Comparison of ENCODE assay signal across 9 mouse cellular contexts in the genomic region with DNA sequence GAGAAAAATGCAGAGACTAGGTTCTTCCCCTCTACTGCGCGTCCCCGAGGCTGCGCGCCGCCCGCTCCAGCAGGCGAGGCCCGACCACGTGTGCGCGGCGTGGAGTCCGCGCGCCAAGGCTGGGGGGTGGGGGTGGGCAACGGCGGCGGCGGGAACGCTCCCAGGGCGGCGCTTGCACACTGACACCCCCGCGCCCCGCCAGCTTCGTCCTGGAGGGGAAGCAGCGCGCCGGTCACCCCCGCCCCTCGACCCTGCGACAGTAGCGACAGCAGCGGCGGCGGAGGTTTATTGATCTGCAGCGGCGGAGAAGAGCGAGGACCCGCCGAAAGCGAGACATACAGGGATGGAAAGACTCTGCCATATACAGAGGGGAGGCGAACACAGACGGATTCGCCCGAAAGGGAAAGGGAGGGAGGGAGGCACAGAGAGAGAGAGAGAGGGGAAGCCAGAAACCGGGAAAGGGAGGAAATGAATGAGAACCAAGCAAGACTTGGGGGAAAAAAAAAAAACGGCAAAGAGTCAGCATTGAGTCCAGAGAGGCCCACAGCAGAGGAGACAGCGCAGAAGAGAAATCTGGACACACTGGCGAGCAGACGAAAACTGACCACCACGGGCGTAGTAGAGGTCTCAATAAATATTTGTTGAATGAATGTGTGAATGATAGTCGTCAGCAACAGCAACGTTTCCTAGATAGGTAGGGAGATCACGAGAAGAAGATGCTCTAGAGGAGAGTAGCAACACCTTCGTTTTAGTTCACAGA. TPM values are rescaled to one million over a fixed set of nuclear protein-coding genes. Genes with fewer than 3 reads are reported as not detected.
DNase-seq lines count a peak whose midpoint lies in the region; ATAC-seq and TF ChIP-seq lines count a peak whose summit lies in the region.
"Had no signal": no experiment of that assay in that cellular context is flagged by ENCODE, and none has a peak within 500 bp of the region (broad histone marks: within the 10 kb centered on the region; RNA-seq: fewer than 3 reads in every experiment).

No protein-coding gene starts in this region.

- intact Hi-C loops in heart, adult 2 months (cut with DNase I): loop anchor here (5.0 kb wide), 1 partner anchor 538 kb away; no protein-coding TSS in a partner anchor

- WGBS in heart, adult 2 months: 3% methylated on average over 58 of the region's 58 CpGs
- 2% methylated on average over 57 of the region's 58 CpGs for whole genome bisulfite sequencing in forebrain, embryonic 16.5 days
- WGBS in liver, embryonic 12.5 days (ENCODE audit: insufficient replicate concordance): 5% methylated on average over 58 of the region's 58 CpGs

- H3K4me2 ChIP-seq in forebrain, embryonic 16.5 days (ENCODE audit: low read length): peak overlapping the region; percentile 86
- peak overlapping the region; percentile 75 for H3K4me2 ChIP-seq in liver, embryonic 12.5 days

- ATAC-seq in forebrain, embryonic 16.5 days: peak; percentile 10
- no peak for ATAC-seq in liver, embryonic 12.5 days
- ATAC-seq in erythroid progenitor cell, adult 5-6 weeks (replicated peaks; ENCODE audit: low FRiP score, poor library complexity, severe bottlenecking): no peak

- peaks cover 28% of the 10 kb centered on the region for H3K27me3 ChIP-seq in heart, adult 2 months (ENCODE audit: control insufficient read depth, insufficient read depth, low read length)
- H3K27me3 ChIP-seq in E14TG2a.4 (ENCODE audit: insufficient read depth, low read length): peaks cover 69% of the 10 kb centered on the region
- H3K27me3 ChIP-seq in forebrain, embryonic 16.5 days (replicated peaks; ENCODE audit: control insufficient read depth, insufficient read depth, low read length): peaks cover 21% of the 10 kb centered on the region
- H3K27me3 ChIP-seq in liver, embryonic 12.5 days (replicated peaks): peaks cover 99% of the 10 kb centered on the region

- no peak overlapping the region; the same call in 1 of the 2 replicates for H3K4me3 ChIP-seq in heart, adult 2 months
- H3K4me3 ChIP-seq in E14TG2a.4 (replicated peaks; ENCODE audit: low read length): peak overlapping the region; percentile 84
- peak overlapping the region; percentile 52 for H3K4me3 ChIP-seq in forebrain, embryonic 16.5 days (replicated peaks; ENCODE audit: low read length)
- peak overlapping the region; percentile 42 for H3K4me3 ChIP-seq in liver, embryonic 12.5 days

- H3K9me3 ChIP-seq in E14TG2a.4 (ENCODE audit: low read length): no peaks in the 10 kb centered on the region
- no peaks in the 10 kb centered on the region for H3K9me3 ChIP-seq in forebrain, embryonic 16.5 days (ENCODE audit: control insufficient read depth, low read length)
- no peaks in the 10 kb centered on the region for H3K9me3 ChIP-seq in liver, embryonic 12.5 days (replicated peaks)

- no peaks in the 10 kb centered on the region for H3K36me3 ChIP-seq in heart, adult 2 months (ENCODE audit: control insufficient read depth, insufficient read depth, low read length)
- H3K36me3 ChIP-seq in E14TG2a.4 (ENCODE audit: insufficient read depth, low read length): no peaks in the 10 kb centered on the region
- H3K36me3 ChIP-seq in forebrain, embryonic 16.5 days (ENCODE audit: control insufficient read depth, insufficient read depth): no peaks in the 10 kb centered on the region
- no peaks in the 10 kb centered on the region for H3K36me3 ChIP-seq in liver, embryonic 12.5 days

- peaks cover 9% of the 10 kb centered on the region for H3K4me1 ChIP-seq in heart, adult 2 months (ENCODE audit: control insufficient read depth, insufficient read depth, low read length)
- H3K4me1 ChIP-seq in E14TG2a.4 (replicated peaks; ENCODE audit: low read depth, low read length): peaks cover 81% of the 10 kb centered on the region
- H3K4me1 ChIP-seq in forebrain, embryonic 16.5 days (replicated peaks; ENCODE audit: control insufficient read depth, insufficient read depth, low read length): peaks cover 67% of the 10 kb centered on the region
- peaks cover 53% of the 10 kb centered on the region for H3K4me1 ChIP-seq in liver, embryonic 12.5 days

- no peak for TF ChIP-seq EP300 in heart, adult 2 months (IDR thresholded peaks at IDR 0.05; ENCODE audit: insufficient read depth, low read depth, low read length)

- TF ChIP-seq CTCF in heart, adult 2 months (IDR thresholded peaks at IDR 0.05): no peak
- TF ChIP-seq CTCF in E14TG2a.4 (conservative IDR thresholded peaks at IDR 0.05; ENCODE audit: low read length): no peak

- TF ChIP-seq POLR2A in heart, adult 2 months (IDR thresholded peaks at IDR 0.05; ENCODE audit: insufficient read depth, low read depth, low read length): no peak

- no peak overlapping the region for H3K27ac ChIP-seq in heart, adult 2 months
- peak overlapping the region; percentile 83 for H3K27ac ChIP-seq in forebrain, embryonic 16.5 days (ENCODE audit: low read length)
- no peak overlapping the region for H3K27ac ChIP-seq in liver, embryonic 12.5 days

- peak in 1 of 2 experiments; percentile 25 for DNase-seq in heart, adult 2 months
- DNase-seq in heart, adult 18-20 months: no peak
- peak; percentile 71 for DNase-seq in right cerebral cortex, postnatal 4 days
- DNase-seq in gastrocnemius, postnatal 10 days: no peak

- 0 out of 2 replicates have a peak overlapping the region, but pooled peaks have one; percentile 4 for H3K9ac ChIP-seq in heart, adult 2 months (ENCODE audit: low read depth, low read length)
- H3K9ac ChIP-seq in forebrain, embryonic 16.5 days (replicated peaks; ENCODE audit: low read depth, low read length): peak overlapping the region; percentile 60
- H3K9ac ChIP-seq in liver, embryonic 12.5 days: no peak overlapping the region

- no peaks in the 10 kb centered on the region for H3K79me2 ChIP-seq in heart, adult 2 months (replicated peaks; ENCODE audit: control insufficient read depth, insufficient read depth, low read length)

RNA-seq across cellular contexts. Expression of gene Efna3, which starts 3.0 kb away (rescaled TPM):
- not detected for total RNA-seq in heart, adult 2 months (2021)
- 0.09 TPM in 1 of 2 replicates, not detected in the other for polyA plus RNA-seq in heart, adult 2 months (2012; rRNA removed)
- not detected for total RNA-seq in heart, adult 18-20 months (2021)
- 55.3 and 55.8 TPM in 2 replicates for polyA plus RNA-seq in forebrain, embryonic 16.5 days (2015; fragmentation: Nextera tagmentation; extraction: Ambion mirVana)
- polyA plus RNA-seq in liver, embryonic 12.5 days (2016; fragmentation: Nextera tagmentation; extraction: Ambion mirVana): 0.65 and 1.0 TPM in 2 replicates
- total RNA-seq in erythroid progenitor cell, adult 5-6 weeks (2015; ENCODE audit: low replicate concordance): not detected in 2 replicates
- total RNA-seq in erythroid progenitor cell, adult 5-6 weeks (2017; ENCODE audit: low replicate concordance): not detected in 2 replicates
- total RNA-seq in gastrocnemius, postnatal 10 days (2021): not detected
- total RNA-seq: neutrophil, adult 5-6 weeks had no signal

RNA-seq across cellular contexts. Expression of gene Efna4, which starts 18.1 kb away (rescaled TPM):
- under 1 TPM; 0.21 to 0.36 TPM for total RNA-seq in heart, adult 2 months (2021)
- 0.64 and 0.86 TPM in 2 replicates for polyA plus RNA-seq in heart, adult 2 months (2012; rRNA removed)
- total RNA-seq in heart, adult 18-20 months (2021): under 1 TPM in 1 of 2 experiments, not detected in 1; 0.28 TPM
- 14.1 and 16.7 TPM in 2 replicates for polyA plus RNA-seq in forebrain, embryonic 16.5 days (2015; fragmentation: Nextera tagmentation; extraction: Ambion mirVana)
- 2.1 and 2.3 TPM in 2 replicates for polyA plus RNA-seq in liver, embryonic 12.5 days (2016; fragmentation: Nextera tagmentation; extraction: Ambion mirVana)
- not detected in 2 replicates for total RNA-seq in erythroid progenitor cell, adult 5-6 weeks (2015; ENCODE audit: low replicate concordance)
- not detected in 2 replicates for total RNA-seq in erythroid progenitor cell, adult 5-6 weeks (2017; ENCODE audit: low replicate concordance)
- total RNA-seq in gastrocnemius, postnatal 10 days (2021): 1 to 10 TPM in 1 of 2 experiments, under 1 TPM in 1; 0.82 to 1.9 TPM
- total RNA-seq: neutrophil, adult 5-6 weeks had no signal

RNA-seq across cellular contexts. Expression of gene Adam15, which starts 30.0 kb away (rescaled TPM):
- total RNA-seq in heart, adult 2 months (2021): 10 to 100 TPM; 56.8 to 59.2 TPM
- 95.6 and 95.7 TPM in 2 replicates for polyA plus RNA-seq in heart, adult 2 months (2012; rRNA removed)
- total RNA-seq in heart, adult 18-20 months (2021): 10 to 100 TPM; 45.5 to 47.0 TPM
- polyA plus RNA-seq in forebrain, embryonic 16.5 days (2015; fragmentation: Nextera tagmentation; extraction: Ambion mirVana): 40.4 and 55.2 TPM in 2 replicates
- polyA plus RNA-seq in liver, embryonic 12.5 days (2016; fragmentation: Nextera tagmentation; extraction: Ambion mirVana): 14.1 and 14.5 TPM in 2 replicates
- 6.5 and 13.8 TPM in 2 replicates for total RNA-seq in erythroid progenitor cell, adult 5-6 weeks (2015; ENCODE audit: low replicate concordance)
- 0.77 and 3.5 TPM in 2 replicates for total RNA-seq in erythroid progenitor cell, adult 5-6 weeks (2017; ENCODE audit: low replicate concordance)
- 10 to 100 TPM; 32.6 to 48.1 TPM for total RNA-seq in gastrocnemius, postnatal 10 days (2021)

RNA-seq across cellular contexts. Expression of gene Efna1, which starts 38.8 kb away (rescaled TPM):
- 10 to 100 TPM; 22.6 to 28.4 TPM for total RNA-seq in heart, adult 2 months (2021)
- 39.6 and 44.4 TPM in 2 replicates for polyA plus RNA-seq in heart, adult 2 months (2012; rRNA removed)
- 10 to 100 TPM; 22.5 to 23.8 TPM for total RNA-seq in heart, adult 18-20 months (2021)
- polyA plus RNA-seq in forebrain, embryonic 16.5 days (2015; fragmentation: Nextera tagmentation; extraction: Ambion mirVana): 8.3 and 9.5 TPM in 2 replicates
- polyA plus RNA-seq in liver, embryonic 12.5 days (2016; fragmentation: Nextera tagmentation; extraction: Ambion mirVana): 5.2 and 5.3 TPM in 2 replicates
- not detected in 2 replicates for total RNA-seq in erythroid progenitor cell, adult 5-6 weeks (2015; ENCODE audit: low replicate concordance)
- total RNA-seq in erythroid progenitor cell, adult 5-6 weeks (2017; ENCODE audit: low replicate concordance): not detected in 2 replicates
- total RNA-seq in gastrocnemius, postnatal 10 days (2021): 10 to 100 TPM; 21.1 to 26.3 TPM

RNA-seq across cellular contexts. Expression of gene Dcst2, which starts 42.0 kb away (rescaled TPM):
- not detected for total RNA-seq in heart, adult 2 months (2021)
- polyA plus RNA-seq in heart, adult 2 months (2012; rRNA removed): 0.09 and 0.35 TPM in 2 replicates
- not detected for total RNA-seq in heart, adult 18-20 months (2021)
- 0.27 TPM in 1 of 2 replicates, not detected in the other for polyA plus RNA-seq in forebrain, embryonic 16.5 days (2015; fragmentation: Nextera tagmentation; extraction: Ambion mirVana)
- polyA plus RNA-seq in liver, embryonic 12.5 days (2016; fragmentation: Nextera tagmentation; extraction: Ambion mirVana): 0.05 and 0.06 TPM in 2 replicates
- not detected in 2 replicates for total RNA-seq in erythroid progenitor cell, adult 5-6 weeks (2015; ENCODE audit: low replicate concordance)
- not detected in 2 replicates for total RNA-seq in erythroid progenitor cell, adult 5-6 weeks (2017; ENCODE audit: low replicate concordance)
- total RNA-seq in gastrocnemius, postnatal 10 days (2021): not detected
- total RNA-seq: neutrophil, adult 5-6 weeks had no signal
